Mouse (Mus musculus): ENCODE data around the gene Agbl4. TPM values are rescaled to one million over a fixed set of nuclear protein-coding genes. Genes with fewer than 3 reads are reported as not detected.
A peak's percentile ranks its signal among the peaks of the same experiment; 100 is the strongest.

Gene Agbl4
- polyA plus RNA-seq, 2 experiments: 0.17 to 0.21 TPM

GRCm38 (mm10) chr4:111673904-111674303 lies 1276.4 kb downstream of the Agbl4 start:
- TF ChIP-seq POLR2A (IDR thresholded peaks at IDR 0.05; ENCODE audit: borderline replicate concordance, extremely low read depth, insufficient read depth, insufficient read length): no peak

GRCm38 (mm10) chr4:111681926-111682325 lies 1284.5 kb downstream of the Agbl4 start:
- Histone ChIP-seq H3K4me3 (replicated peaks; ENCODE audit: low read length) (no peak overlapping the region), H3K9me3 (ENCODE audit: control insufficient read depth, low read length) (no peaks in the 10 kb centered on the region), H3K36me3 (ENCODE audit: control insufficient read depth, insufficient read depth, low read length) (no peaks in the 10 kb centered on the region), H3K9ac (ENCODE audit: low read depth, low read length, severe bottlenecking) (no peak overlapping the region), H3K4me1 (ENCODE audit: control insufficient read depth, insufficient read depth, low read length) (no peaks in the 10 kb centered on the region; the same call in 1 of the 2 replicates), H3K4me2 (replicated peaks; ENCODE audit: low read depth, low read length, severe bottlenecking) (no peak overlapping the region), H3K27ac (replicated peaks; ENCODE audit: low read depth, low read length) (no peak overlapping the region), H3K27me3 (ENCODE audit: control insufficient read depth, insufficient read depth, low read length) (no peaks in the 10 kb centered on the region)
- 88% methylated on average over 5 of the region's 5 CpGs for WGBS
- ATAC-seq (ENCODE audit: low FRiP score, low read depth) (no peak), DNase-seq (ENCODE audit: low spot score) (no peak)
- TF ChIP-seq POLR2A (IDR thresholded peaks at IDR 0.05; ENCODE audit: borderline replicate concordance, extremely low read depth, insufficient read depth, insufficient read length): no peak

More at GRCm38 (mm10) chr4:111673904-111674303, 1276.4 kb downstream of the Agbl4 start:
- Histone ChIP-seq H3K9me3 (ENCODE audit: control insufficient read depth, low read length) (no peaks in the 10 kb centered on the region), H3K9ac (ENCODE audit: low read depth, low read length, severe bottlenecking) (no peak overlapping the region), H3K4me2 (replicated peaks; ENCODE audit: low read depth, low read length, severe bottlenecking) (no peak overlapping the region), H3K4me3 (replicated peaks; ENCODE audit: low read length) (no peak overlapping the region), H3K27me3 (ENCODE audit: control insufficient read depth, insufficient read depth, low read length) (no peaks in the 10 kb centered on the region), H3K4me1 (ENCODE audit: control insufficient read depth, insufficient read depth, low read length) (0 out of 2 replicates have a peak, but pooled peaks cover 3% of the 10 kb centered on the region), H3K36me3 (ENCODE audit: control insufficient read depth, insufficient read depth, low read length) (no peaks in the 10 kb centered on the region), H3K27ac (replicated peaks; ENCODE audit: low read depth, low read length) (no peak overlapping the region)
- DNase-seq (ENCODE audit: low spot score) (no peak), ATAC-seq (ENCODE audit: low FRiP score, low read depth) (no peak)

DNA sequence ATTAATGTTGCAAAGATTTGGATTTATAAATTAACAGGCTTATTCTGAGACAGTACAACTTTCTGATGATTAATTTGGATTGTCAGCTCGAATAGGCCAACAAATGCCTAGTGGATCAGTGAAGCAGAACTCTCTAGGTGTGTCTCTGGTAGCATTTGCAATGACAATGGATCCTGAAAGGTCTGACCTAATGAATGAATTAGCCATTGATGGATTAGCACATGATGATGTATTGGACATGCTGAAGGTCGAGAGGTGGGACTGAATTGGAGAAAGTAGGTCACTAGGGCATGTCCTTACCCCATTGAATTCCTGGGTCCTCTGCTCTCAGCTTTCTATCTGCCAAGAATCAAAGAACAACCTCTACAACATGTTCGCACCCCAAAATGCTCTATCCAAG lies 1285.3 kb downstream of the Agbl4 start:
- Histone ChIP-seq H3K36me3 (ENCODE audit: control insufficient read depth, insufficient read depth, low read length) (no peaks in the 10 kb centered on the region), H3K27ac (replicated peaks; ENCODE audit: low read depth, low read length) (no peak overlapping the region), H3K9ac (ENCODE audit: low read depth, low read length, severe bottlenecking) (no peak overlapping the region), H3K4me1 (ENCODE audit: control insufficient read depth, insufficient read depth, low read length) (no peaks in the 10 kb centered on the region; the same call in 1 of the 2 replicates), H3K4me2 (replicated peaks; ENCODE audit: low read depth, low read length, severe bottlenecking) (no peak overlapping the region), H3K4me3 (replicated peaks; ENCODE audit: low read length) (no peak overlapping the region), H3K9me3 (ENCODE audit: control insufficient read depth, low read length) (no peaks in the 10 kb centered on the region), H3K27me3 (ENCODE audit: control insufficient read depth, insufficient read depth, low read length) (no peaks in the 10 kb centered on the region)
- DNase-seq (ENCODE audit: low spot score): no peak
- WGBS: 81% methylated on average over 3 of the region's 3 CpGs
- no peak for TF ChIP-seq POLR2A (IDR thresholded peaks at IDR 0.05; ENCODE audit: borderline replicate concordance, extremely low read depth, insufficient read depth, insufficient read length)
- no peak for ATAC-seq (ENCODE audit: low FRiP score, low read depth)

GRCm38 (mm10) chr4:111683843-111684242 lies 1286.4 kb downstream of the Agbl4 start:
- TF ChIP-seq POLR2A (IDR thresholded peaks at IDR 0.05; ENCODE audit: borderline replicate concordance, extremely low read depth, insufficient read depth, insufficient read length): no peak
- no peak for ATAC-seq (ENCODE audit: low FRiP score, low read depth)
- H3K4me3 ChIP-seq (replicated peaks; ENCODE audit: low read length): no peak overlapping the region
- H3K27ac ChIP-seq (replicated peaks; ENCODE audit: low read depth, low read length): no peak overlapping the region
- no peak overlapping the region for H3K9ac ChIP-seq (ENCODE audit: low read depth, low read length, severe bottlenecking)
- WGBS: 58% methylated on average over 5 of the region's 5 CpGs
- no peak for DNase-seq (ENCODE audit: low spot score)
- H3K9me3 ChIP-seq (ENCODE audit: control insufficient read depth, low read length): no peaks in the 10 kb centered on the region
- no peak overlapping the region for H3K4me2 ChIP-seq (replicated peaks; ENCODE audit: low read depth, low read length, severe bottlenecking)
- H3K27me3 ChIP-seq (ENCODE audit: control insufficient read depth, insufficient read depth, low read length): no peaks in the 10 kb centered on the region
- H3K4me1 ChIP-seq (ENCODE audit: control insufficient read depth, insufficient read depth, low read length): peaks cover under 1% of the 10 kb centered on the region
- no peaks in the 10 kb centered on the region for H3K36me3 ChIP-seq (ENCODE audit: control insufficient read depth, insufficient read depth, low read length)

GRCm38 (mm10) chr4:111685951-111686350 lies 1288.5 kb downstream of the Agbl4 start:
- H3K36me3 ChIP-seq (ENCODE audit: control insufficient read depth, insufficient read depth, low read length): no peaks in the 10 kb centered on the region
- no peak for TF ChIP-seq POLR2A (IDR thresholded peaks at IDR 0.05; ENCODE audit: borderline replicate concordance, extremely low read depth, insufficient read depth, insufficient read length)
- H3K9ac ChIP-seq (ENCODE audit: low read depth, low read length, severe bottlenecking): no peak overlapping the region
- WGBS: 50% methylated on average over 2 of the region's 2 CpGs
- no peak overlapping the region for H3K4me3 ChIP-seq (replicated peaks; ENCODE audit: low read length)
- no peak overlapping the region for H3K27ac ChIP-seq (replicated peaks; ENCODE audit: low read depth, low read length)
- no peaks in the 10 kb centered on the region for H3K9me3 ChIP-seq (ENCODE audit: control insufficient read depth, low read length)
- no peaks in the 10 kb centered on the region for H3K27me3 ChIP-seq (ENCODE audit: control insufficient read depth, insufficient read depth, low read length)
- no peak for ATAC-seq (ENCODE audit: low FRiP score, low read depth)
- H3K4me2 ChIP-seq (replicated peaks; ENCODE audit: low read depth, low read length, severe bottlenecking): no peak overlapping the region
- peaks cover 15% of the 10 kb centered on the region for H3K4me1 ChIP-seq (ENCODE audit: control insufficient read depth, insufficient read depth, low read length)
- no peak for DNase-seq (ENCODE audit: low spot score)

DNA sequence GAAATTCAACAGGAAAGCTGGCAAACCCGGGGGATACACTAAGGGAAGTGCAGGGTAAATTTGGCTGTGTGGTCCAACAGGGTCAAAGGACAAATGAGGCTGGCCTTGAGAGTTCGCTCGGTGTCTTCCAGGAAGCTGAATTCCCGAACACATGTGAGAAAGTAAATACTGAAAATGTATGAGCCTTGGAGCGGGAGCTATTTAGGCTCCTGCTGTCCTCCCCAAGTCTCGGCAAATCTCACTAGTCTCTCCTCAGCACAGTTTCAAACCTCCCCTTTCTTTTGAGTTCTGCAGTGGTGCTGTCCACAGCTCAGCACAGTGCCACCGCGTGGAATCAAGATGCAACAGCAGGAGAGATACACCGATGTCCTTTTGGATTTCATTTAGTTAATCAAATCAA lies 1289.5 kb downstream of the Agbl4 start:
- no peak overlapping the region for H3K9ac ChIP-seq (ENCODE audit: low read depth, low read length, severe bottlenecking)
- H3K36me3 ChIP-seq (ENCODE audit: control insufficient read depth, insufficient read depth, low read length): no peaks in the 10 kb centered on the region
- 0 out of 2 replicates have a peak overlapping the region, but pooled peaks have one; percentile 13 for H3K4me3 ChIP-seq (replicated peaks; ENCODE audit: low read length)
- no peaks in the 10 kb centered on the region for H3K9me3 ChIP-seq (ENCODE audit: control insufficient read depth, low read length)
- WGBS: 9% methylated on average over 9 of the region's 9 CpGs
- peaks cover 25% of the 10 kb centered on the region for H3K4me1 ChIP-seq (ENCODE audit: control insufficient read depth, insufficient read depth, low read length)
- H3K4me2 ChIP-seq (replicated peaks; ENCODE audit: low read depth, low read length, severe bottlenecking): peak overlapping the region; percentile 31; the same call in 1 of the 2 replicates
- H3K27ac ChIP-seq (replicated peaks; ENCODE audit: low read depth, low read length): no peak overlapping the region
- TF ChIP-seq POLR2A (IDR thresholded peaks at IDR 0.05; ENCODE audit: borderline replicate concordance, extremely low read depth, insufficient read depth, insufficient read length): no peak
- no peaks in the 10 kb centered on the region for H3K27me3 ChIP-seq (ENCODE audit: control insufficient read depth, insufficient read depth, low read length)
- ATAC-seq (ENCODE audit: low FRiP score, low read depth): peak; percentile 47; the same call in 1 of the 2 replicates
- peak; percentile 55 for DNase-seq (ENCODE audit: low spot score)
